Mouse (Mus musculus) T-helper 2 cell (primary cell): ENCODE measurements around the gene Haus6.
"Not testable (repeated sequence)": the region's sequence is repeated elsewhere in the genome, so short reads cannot be mapped to it uniquely, and the experiment has no call there.

Experiments
- in situ Hi-C: fragments of 300-600 bp; cut with MboI, MseI; formaldehyde crosslinking; loops from one replicate; pipeline ENCODE4 v1.15.1; 2025; ENCODE audit warnings: high pct_unique_total_duplicates

Haus6 gene

GRCm38 (mm10) chr4:86611524-86612288 lies at the start of gene Haus6:
Gene Haus6 (minus strand): TSS chr4:86612055.
- in situ Hi-C loops: loop anchor here (5.0 kb wide), 1 partner anchor 34 kb away; the partner anchor contains the start of gene Rraga

- in situ Hi-C loops: no loop called here
Observed at GRCm38 (mm10) chr4:86657176-86657575, 45.3 kb upstream of the Haus6 start.

DNA sequence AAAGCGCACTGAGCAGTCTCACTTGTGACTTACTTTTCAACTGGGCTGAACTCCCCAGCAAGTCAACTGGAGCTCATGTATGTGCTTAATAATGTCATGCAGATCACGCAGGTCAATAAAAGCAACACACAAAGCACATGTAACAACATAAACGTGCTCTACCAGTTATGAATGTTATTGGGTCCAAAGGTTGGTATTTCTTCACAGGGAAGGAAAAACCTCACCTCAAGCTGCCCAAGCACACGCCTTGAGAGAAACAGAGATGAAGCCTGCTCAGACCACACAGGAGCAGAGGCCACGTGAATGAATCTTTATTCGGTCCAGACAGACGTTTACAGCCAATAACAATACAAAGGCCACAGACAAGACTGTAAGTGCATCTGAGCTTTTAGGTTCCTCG lies 44.6 kb upstream of the Haus6 start:
- in situ Hi-C loops: not testable (repeated sequence)

DNA sequence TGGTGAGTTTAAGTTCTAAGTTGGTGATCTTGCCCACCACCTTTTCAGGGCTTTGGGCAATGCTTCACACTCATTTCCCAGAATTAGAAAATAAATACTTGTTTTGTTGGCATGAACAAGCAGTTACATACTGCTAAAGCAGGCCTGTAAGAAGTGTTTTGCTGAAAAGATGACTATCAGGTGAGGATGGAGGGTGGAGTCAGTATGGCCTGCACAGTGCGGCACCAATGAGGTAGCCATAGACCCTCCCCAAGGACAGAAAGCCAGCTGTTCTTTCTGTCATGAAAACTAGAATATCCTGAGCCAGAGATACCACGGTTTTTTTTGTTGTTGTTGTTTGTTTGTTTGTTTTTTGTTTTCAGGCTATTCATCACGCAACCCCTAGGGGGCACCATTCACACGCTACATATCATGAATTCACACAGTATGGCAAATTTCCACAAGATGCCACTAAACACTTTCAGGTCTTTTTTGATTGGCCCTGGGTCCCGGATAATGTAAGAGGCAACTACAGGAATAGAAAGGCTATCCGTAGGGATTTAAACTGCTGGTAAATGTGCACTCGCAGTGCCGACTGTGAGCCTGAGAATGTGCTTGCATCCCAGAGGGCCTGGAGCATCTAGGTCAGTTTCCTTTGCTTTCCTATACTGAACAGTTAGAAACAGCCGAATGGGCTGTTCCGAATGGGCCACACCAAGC lies 40.0 kb upstream of the Haus6 start:
- in situ Hi-C loops: loop anchor here (5.0 kb wide), 1 partner anchor 40 kb away; no protein-coding TSS in a partner anchor

GRCm38 (mm10) chr4:86648394-86648793 lies 36.5 kb upstream of the Haus6 start:
- in situ Hi-C loops: not testable (repeated sequence)

GRCm38 (mm10) chr4:86637561-86637960 lies 25.7 kb upstream of the Haus6 start:
- in situ Hi-C loops: not testable (repeated sequence)

- in situ Hi-C loops: not testable (repeated sequence)
Observed at GRCm38 (mm10) chr4:86634873-86635272, 23.0 kb upstream of the Haus6 start.

DNA sequence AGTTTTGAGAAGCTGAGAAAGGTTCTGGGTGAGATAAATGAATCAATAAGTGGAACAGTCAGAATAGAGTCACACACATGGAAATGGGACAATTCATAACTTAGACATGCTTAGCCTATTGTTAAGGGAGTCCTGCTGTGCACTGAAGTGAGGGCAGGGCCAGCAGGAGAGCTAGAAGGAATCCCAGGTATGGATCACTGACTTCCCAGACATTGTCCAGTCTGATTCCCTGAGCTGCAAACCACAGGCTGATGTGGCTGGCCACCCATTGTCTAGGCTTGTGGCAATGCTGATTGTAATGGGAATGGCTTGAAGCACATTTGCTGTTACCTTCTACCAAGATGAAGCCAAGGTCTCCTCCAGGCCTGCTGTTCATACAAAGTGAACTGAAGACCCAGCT lies 22.5 kb upstream of the Haus6 start:
- in situ Hi-C loops: not testable (repeated sequence)

DNA sequence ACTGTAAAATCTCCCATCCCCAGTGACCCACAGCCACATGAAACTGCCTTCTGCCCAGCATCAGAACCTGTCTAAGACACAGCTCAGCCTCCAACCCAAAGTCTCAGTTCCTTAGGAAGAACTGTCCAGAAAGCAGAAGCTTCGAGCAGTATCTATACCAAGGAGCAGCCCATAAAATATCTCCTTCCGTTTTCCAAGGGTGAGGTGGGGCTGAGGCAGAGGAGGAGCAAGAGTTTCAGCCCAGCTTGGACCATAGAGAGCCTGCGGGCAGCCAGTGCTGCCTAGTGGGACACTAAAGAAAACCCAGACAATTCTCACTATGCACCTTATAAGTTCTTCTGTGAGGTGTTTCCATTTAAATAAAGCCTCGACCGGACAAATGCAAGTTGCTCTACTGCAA lies 20.7 kb upstream of the Haus6 start:
- in situ Hi-C loops: not testable (repeated sequence)

DNA sequence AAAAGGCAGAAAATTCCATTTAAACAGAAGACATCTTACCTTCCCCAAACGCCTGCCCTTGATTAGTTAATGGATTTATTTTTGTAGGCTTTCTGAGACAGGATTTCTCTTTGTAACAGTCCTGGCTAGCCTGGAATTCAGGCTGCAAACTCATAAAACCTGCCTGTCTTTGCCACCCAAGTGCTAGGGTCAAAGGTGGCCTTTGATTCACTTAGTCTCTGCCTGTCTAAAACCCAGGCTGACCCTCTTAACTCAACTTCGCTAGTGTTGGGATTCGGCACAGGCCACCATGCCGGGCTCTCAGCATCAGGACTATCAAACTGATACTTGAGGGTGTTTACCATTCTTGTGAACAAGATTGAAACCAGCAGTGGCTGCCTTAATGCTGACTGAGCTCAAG lies 20.0 kb upstream of the Haus6 start:
- in situ Hi-C loops: no loop called here

GRCm38 (mm10) chr4:86626496-86626895 lies 14.6 kb upstream of the Haus6 start:
- in situ Hi-C loops: loop anchor here (10.0 kb wide), 1 partner anchor 68 kb away; no protein-coding TSS in a partner anchor

DNA sequence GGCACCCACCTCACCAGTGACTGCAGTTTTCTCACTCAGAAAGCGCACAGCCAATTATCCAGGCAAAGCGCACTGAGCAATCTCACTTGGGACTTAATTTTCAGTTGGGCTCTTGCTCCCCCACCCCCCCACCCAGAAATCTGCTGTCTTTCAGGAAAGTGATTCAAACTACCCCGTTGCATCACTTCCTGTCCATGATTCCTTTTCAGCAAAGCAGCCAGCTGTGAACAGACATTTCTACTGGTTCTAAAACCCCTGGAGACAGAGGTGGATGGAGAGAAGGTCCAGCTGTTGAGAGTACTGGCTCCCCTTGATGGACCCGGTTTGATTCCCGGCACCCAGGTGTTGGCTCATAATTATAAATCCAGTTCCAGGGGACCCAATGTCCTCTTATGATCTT lies 13.6 kb upstream of the Haus6 start:
- in situ Hi-C loops: loop anchor here (10.0 kb wide), 1 partner anchor 69 kb away; no protein-coding TSS in a partner anchor

DNA sequence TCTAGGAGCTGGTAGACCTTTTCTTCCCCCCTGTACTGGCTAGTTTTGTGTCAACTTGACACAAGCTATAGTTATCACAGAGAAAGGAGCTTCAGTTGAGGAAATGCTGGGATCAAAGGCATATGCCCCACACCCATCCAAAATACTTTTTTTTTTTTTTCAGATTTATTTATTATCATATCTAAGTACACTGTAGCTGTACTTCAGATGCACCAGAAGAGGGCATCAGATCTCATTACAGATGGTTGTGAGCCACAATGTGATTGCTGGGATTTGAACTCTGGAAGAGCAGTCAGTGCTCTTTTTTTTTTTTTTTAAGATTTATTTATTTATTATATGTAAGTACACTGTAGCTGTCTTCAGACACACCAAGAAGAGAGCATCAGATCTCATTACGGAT lies 10.7 kb upstream of the Haus6 start:
- in situ Hi-C loops: loop anchor here (10.0 kb wide), 1 partner anchor 72 kb away; no protein-coding TSS in a partner anchor

DNA sequence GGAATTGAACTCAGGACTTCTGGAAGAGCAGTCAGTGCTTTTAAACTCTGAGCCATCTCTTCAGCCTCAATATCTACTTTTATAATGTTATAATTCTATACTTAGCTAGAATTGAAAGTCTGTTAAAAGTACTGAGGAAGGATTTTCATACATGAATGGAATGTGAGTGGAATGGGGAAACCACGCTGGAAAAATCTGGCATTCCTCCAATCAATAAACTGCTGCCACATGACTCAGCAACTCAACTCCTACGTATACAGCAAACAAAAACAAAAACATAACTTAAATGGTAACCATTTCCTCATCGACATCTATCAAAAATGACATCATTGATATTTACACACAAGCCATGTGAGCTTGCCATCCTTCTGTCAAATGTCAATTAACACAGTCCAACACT lies 10.3 kb upstream of the Haus6 start:
- in situ Hi-C loops: loop anchor here (10.0 kb wide), 1 partner anchor 73 kb away; no protein-coding TSS in a partner anchor

DNA sequence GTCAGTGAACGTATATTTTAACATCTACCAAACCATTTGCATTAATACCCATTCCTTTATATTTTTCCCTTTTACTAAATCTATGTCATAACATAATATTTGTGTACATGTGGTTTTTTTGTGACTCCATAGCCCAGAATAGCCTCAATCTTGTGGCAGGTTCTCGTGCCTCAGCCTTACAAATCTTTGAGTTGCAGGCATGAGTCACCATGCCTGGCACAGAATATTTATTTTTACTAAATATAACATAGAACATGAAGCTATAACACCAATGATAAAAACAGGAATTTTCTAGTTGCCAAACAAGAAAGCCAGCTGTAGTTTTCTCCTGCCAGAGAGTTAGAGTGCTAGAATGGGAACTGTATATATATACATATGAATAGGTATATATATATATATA lies 8.7 kb upstream of the Haus6 start:
- in situ Hi-C loops: loop anchor here (10.0 kb wide), 1 partner anchor 74 kb away; no protein-coding TSS in a partner anchor

DNA sequence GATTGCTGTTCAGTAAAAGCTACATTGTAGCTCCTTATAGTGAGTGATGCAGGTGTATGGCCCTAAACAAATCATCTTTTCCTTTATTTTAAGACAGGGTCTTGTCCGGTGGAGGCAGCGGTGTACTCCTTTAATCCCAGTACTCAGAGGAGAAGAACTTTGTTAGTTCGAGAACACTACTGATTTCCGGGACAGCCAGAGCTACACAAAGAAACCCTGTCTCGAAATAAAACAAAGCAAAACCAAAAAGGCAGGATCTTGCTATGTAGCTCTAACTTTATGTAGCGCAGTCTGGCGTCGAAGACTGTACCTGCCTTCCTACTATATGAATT lies 400 bp upstream of the Haus6 start:
- in situ Hi-C loops: loop anchor here (5.0 kb wide), 1 partner anchor 35 kb away; the partner anchor contains the start of gene Rraga

- in situ Hi-C loops: loop anchor here (25.0 kb wide), 1 partner anchor 271 kb away; the partner anchor contains the start of genes Acer2 and Rps6
Observed at GRCm38 (mm10) chr4:86591304-86591703, 20.6 kb downstream of the Haus6 start.

DNA sequence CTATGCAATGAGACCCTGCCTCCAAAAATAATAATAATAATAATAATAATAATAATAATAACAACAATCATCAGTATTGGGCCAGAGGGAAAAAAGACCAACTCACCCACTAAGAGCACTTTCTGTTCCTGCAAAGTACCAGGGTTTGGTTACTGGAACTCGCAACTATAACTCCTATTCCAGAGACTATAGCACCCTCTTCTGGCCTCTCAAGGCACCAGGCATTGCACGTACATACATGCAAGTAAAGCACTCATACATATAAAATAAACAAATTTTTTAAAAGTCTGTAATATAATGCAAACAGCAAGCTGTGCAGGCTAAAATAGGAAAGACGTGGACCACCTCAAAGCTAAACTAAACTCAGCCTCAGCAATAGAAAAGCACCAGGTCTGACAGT lies 23.6 kb downstream of the Haus6 start:
- in situ Hi-C loops: loop anchor here (25.0 kb wide), 1 partner anchor 274 kb away; the partner anchor contains the start of genes Acer2 and Rps6

- in situ Hi-C loops: loop anchor here (25.0 kb wide), 1 partner anchor 282 kb away; the partner anchor contains the start of genes Acer2 and Rps6
Observed at GRCm38 (mm10) chr4:86580591-86580990, 31.3 kb downstream of the Haus6 start.

DNA sequence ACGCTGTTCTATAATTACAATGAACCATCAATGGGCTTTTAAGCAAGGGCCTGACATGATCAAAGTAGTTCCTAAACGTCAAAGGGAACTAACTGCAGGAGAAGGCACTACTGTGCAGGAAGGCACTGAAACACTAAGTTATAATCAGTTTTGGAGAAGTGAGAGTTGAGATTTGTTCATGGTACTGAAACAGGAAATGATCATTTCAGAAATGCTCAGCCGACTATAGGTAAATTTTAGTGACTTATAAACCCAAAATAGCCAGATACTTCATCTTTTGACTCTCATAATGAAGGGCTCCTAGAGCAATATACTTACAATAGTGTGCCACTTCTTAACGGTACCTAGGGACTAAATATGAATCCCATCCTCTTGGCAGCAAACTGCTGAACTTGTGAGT lies 31.8 kb downstream of the Haus6 start:
- in situ Hi-C loops: loop anchor here (25.0 kb wide), 1 partner anchor 282 kb away; the partner anchor contains the start of genes Acer2 and Rps6

- in situ Hi-C loops: loop anchor here (5.0 to 25.0 kb wide), 3 partner anchors 36 to 286 kb away; partner anchors contain the start of genes Acer2, Haus6 and Rps6
Observed at GRCm38 (mm10) chr4:86576630-86577225, 35.1 kb downstream of the Haus6 start.

GRCm38 (mm10) chr4:86576120-86576541 lies 35.7 kb downstream of the Haus6 start:
- in situ Hi-C loops: loop anchor here (5.0 to 25.0 kb wide), 3 partner anchors 36 to 286 kb away; partner anchors contain the start of genes Acer2, Haus6 and Rps6
